Mouse (Mus musculus) v-Abl transformed pro-B cells (cell line): ENCODE measurements at regions not wholly inside any gene's neighbourhood (a gene's known extent, or its start where the extent isn't known, plus 50 kb on each side); places are given as distances from the start of the nearest gene placed in this dataset.
"Not testable (repeated sequence)": the region's sequence is repeated elsewhere in the genome, so short reads cannot be mapped to it uniquely, and the experiment has no call there.

ENCODE experiments used
- in situ Hi-C, 2 experiments: fragments of 400-800 bp; cut with MboI; formaldehyde crosslinking; loops; one replicate each; pipeline ENCODE4 v1.15.1; 2025; ENCODE audit not compliant: unreplicated experiment in 2 of 2

GRCm38 (mm10) chr14:71115095-71115797 is 515.6 kb upstream of the Fam160b2 start:
- in situ Hi-C loops = no loop called here

- in situ Hi-C loops = no loop called here
Observed at GRCm38 (mm10) chr14:71113198-71113597, 513.6 kb upstream of the Fam160b2 start.

GRCm38 (mm10) chr14:71104617-71105016 is 505.0 kb upstream of the Fam160b2 start:
- in situ Hi-C loops = no loop called here

GRCm38 (mm10) chr14:71103955-71104354 is 504.3 kb upstream of the Fam160b2 start:
- in situ Hi-C loops = no loop called here

GRCm38 (mm10) chr14:71095661-71096422 is 496.2 kb upstream of the Fam160b2 start:
- in situ Hi-C loops = no loop called here

- in situ Hi-C loops = no loop called here
Observed at GRCm38 (mm10) chr14:71092626-71093326, 493.1 kb upstream of the Fam160b2 start.

- in situ Hi-C loops = no loop called here
Observed at GRCm38 (mm10) chr14:71085721-71086120, 486.1 kb upstream of the Fam160b2 start.

- in situ Hi-C loops = no loop called here
Observed at GRCm38 (mm10) chr14:71082327-71082726, 482.7 kb upstream of the Fam160b2 start.

GRCm38 (mm10) chr14:71075671-71076070 is 476.0 kb upstream of the Fam160b2 start:
- in situ Hi-C loops = no loop called here

- in situ Hi-C loops = no loop called here
Observed at GRCm38 (mm10) chr14:71074019-71074418, 474.4 kb upstream of the Fam160b2 start.

- in situ Hi-C loops = no loop called here
Observed at GRCm38 (mm10) chr14:71065669-71066068, 466.0 kb upstream of the Fam160b2 start.

GRCm38 (mm10) chr14:71056601-71057000 is 457.0 kb upstream of the Fam160b2 start:
- in situ Hi-C loops = no loop called here

GRCm38 (mm10) chr14:71055480-71055879 is 455.8 kb upstream of the Fam160b2 start:
- in situ Hi-C loops = no loop called here

GRCm38 (mm10) chr14:71053788-71054641 is 454.4 kb upstream of the Fam160b2 start:
- in situ Hi-C loops = no loop called here

GRCm38 (mm10) chr14:71047096-71047495 is 447.5 kb upstream of the Fam160b2 start:
- in situ Hi-C loops = no loop called here

GRCm38 (mm10) chr14:71043879-71044770 is 444.5 kb upstream of the Fam160b2 start:
- in situ Hi-C loops = not testable (repeated sequence)

- in situ Hi-C loops = no loop called here
Observed at GRCm38 (mm10) chr14:71036620-71037019, 437.0 kb upstream of the Fam160b2 start.

- in situ Hi-C loops = no loop called here
Observed at GRCm38 (mm10) chr14:71033586-71033985, 434.0 kb upstream of the Fam160b2 start.

- in situ Hi-C loops = no loop called here
Observed at GRCm38 (mm10) chr14:71030164-71030880, 430.7 kb upstream of the Fam160b2 start.
